Mouse (Mus musculus): ENCODE measurements around the gene Prps1. TPM values are rescaled to one million over a fixed set of nuclear protein-coding genes. Genes with fewer than 3 reads are reported as not detected.
"Not testable (repeated sequence)": the region's sequence is repeated elsewhere in the genome, so short reads cannot be mapped to it uniquely, and the experiment has no call there.

The Prps1 gene
- total RNA-seq, 2 experiments from 2014 or later = 63.5 to 83.1 TPM

GRCm38 (mm10) chrX:140494170-140494569 is 37.8 kb downstream of the Prps1 start:
- intact Hi-C loops (cut with DNase I) = loop anchor here (5.0 to 10.0 kb wide), 3 partner anchors 231 to 438 kb away; no protein-coding TSS in a partner anchor
- no peak for DNase-seq (ENCODE audit: low spot score in 2 of 2)

GRCm38 (mm10) chrX:140498431-140498830 is 42.0 kb downstream of the Prps1 start:
- DNase-seq (ENCODE audit: low spot score in 2 of 2) = not testable (repeated sequence)
- intact Hi-C loops (cut with DNase I) = loop anchor here (10.0 kb wide), 2 partner anchors 226 to 346 kb away; no protein-coding TSS in a partner anchor

- DNase-seq (ENCODE audit: low spot score in 2 of 2) = no peak
- intact Hi-C loops (cut with DNase I) = no loop called here
Measured at GRCm38 (mm10) chrX:140500306-140500705, 43.9 kb downstream of the Prps1 start.

GRCm38 (mm10) chrX:140501401-140502301 is 45.2 kb downstream of the Prps1 start:
- intact Hi-C loops (cut with DNase I) = no loop called here
- DNase-seq (ENCODE audit: low spot score in 2 of 2) = no peak

GRCm38 (mm10) chrX:140503905-140504304 is 47.5 kb downstream of the Prps1 start:
- intact Hi-C loops (cut with DNase I) = loop anchor here (1.0 kb wide), 1 partner anchor 40 kb away; no protein-coding TSS in a partner anchor
- peak; percentile 16 to 37 for DNase-seq (ENCODE audit: low spot score in 2 of 2)

GRCm38 (mm10) chrX:140505497-140506238 is 49.3 kb downstream of the Prps1 start:
- DNase-seq (ENCODE audit: low spot score in 2 of 2) = no peak
- intact Hi-C loops (cut with DNase I) = no loop called here

- intact Hi-C loops (cut with DNase I) = no loop called here
- no peak for DNase-seq (ENCODE audit: low spot score in 2 of 2)
Measured at GRCm38 (mm10) chrX:140506436-140507180, 50.2 kb downstream of the Prps1 start.

- no peak for DNase-seq (ENCODE audit: low spot score in 2 of 2)
- intact Hi-C loops (cut with DNase I) = no loop called here
Measured at GRCm38 (mm10) chrX:140507377-140507776, 51.0 kb downstream of the Prps1 start.

- DNase-seq (ENCODE audit: low spot score in 2 of 2); intact Hi-C loops (cut with DNase I): not testable (repeated sequence)
Measured at GRCm38 (mm10) chrX:140508791-140509190, 52.4 kb downstream of the Prps1 start.

- intact Hi-C loops (cut with DNase I) = no loop called here
- DNase-seq (ENCODE audit: low spot score in 2 of 2) = no peak
Measured at GRCm38 (mm10) chrX:140509817-140510216, 53.4 kb downstream of the Prps1 start.

GRCm38 (mm10) chrX:140510696-140511429 is 54.5 kb downstream of the Prps1 start:
- intact Hi-C loops (cut with DNase I) = no loop called here
- peak; percentile 29 to 39 for DNase-seq (ENCODE audit: low spot score in 2 of 2)

- intact Hi-C loops (cut with DNase I) = no loop called here
- DNase-seq (ENCODE audit: low spot score in 2 of 2) = no peak
Measured at GRCm38 (mm10) chrX:140511687-140512651, 55.6 kb downstream of the Prps1 start.

GRCm38 (mm10) chrX:140513379-140513778 is 57.0 kb downstream of the Prps1 start:
- intact Hi-C loops (cut with DNase I) = no loop called here
- no peak for DNase-seq (ENCODE audit: low spot score in 2 of 2)

- no peak for DNase-seq (ENCODE audit: low spot score in 2 of 2)
- intact Hi-C loops (cut with DNase I) = no loop called here
Measured at GRCm38 (mm10) chrX:140518351-140518750, 61.9 kb downstream of the Prps1 start.

GRCm38 (mm10) chrX:140520146-140521102 is 64.0 kb downstream of the Prps1 start:
- intact Hi-C loops (cut with DNase I) = no loop called here
- DNase-seq (ENCODE audit: low spot score in 2 of 2) = peak; percentile 69 to 81

GRCm38 (mm10) chrX:140522071-140522765 is 65.8 kb downstream of the Prps1 start:
- intact Hi-C loops (cut with DNase I) = no loop called here
- no peak for DNase-seq (ENCODE audit: low spot score in 2 of 2)
